Mouse (Mus musculus): ENCODE data around the gene Steap4. TPM values are rescaled to one million over a fixed set of nuclear protein-coding genes. Genes with fewer than 3 reads are reported as not detected.

Steap4 gene
- polyA plus RNA-seq, 1 experiment from 2014 or later: 0.26 TPM

DNA sequence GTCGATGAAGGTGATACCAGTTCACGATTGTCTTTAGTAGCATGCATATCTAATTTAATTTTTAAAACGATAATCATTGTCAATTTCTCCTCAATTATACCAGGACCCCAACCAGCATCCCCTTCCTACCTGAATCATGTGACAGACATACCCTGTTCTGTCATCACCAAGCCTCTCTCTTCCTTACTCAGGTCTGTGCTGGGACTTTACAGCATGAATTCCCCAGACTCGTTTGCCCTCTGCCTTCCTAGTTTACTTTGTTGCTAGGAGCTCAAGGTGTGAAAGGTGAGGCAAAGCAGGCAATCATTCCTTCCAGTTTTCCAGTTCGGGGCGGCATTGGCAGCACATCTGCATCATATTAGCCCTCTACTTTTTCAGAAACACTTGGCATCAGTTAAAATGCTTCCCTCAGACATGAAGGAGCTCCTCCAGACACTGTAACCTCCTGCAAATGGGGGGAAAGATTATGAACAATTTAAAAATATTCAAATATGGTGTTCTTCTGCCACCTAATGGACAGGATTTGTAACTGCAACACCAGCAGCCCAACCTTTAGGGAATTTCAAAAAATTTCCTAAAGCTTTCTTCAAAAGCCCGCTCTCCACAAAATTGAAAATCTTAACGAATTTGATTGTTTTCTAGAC is 36.3 kb downstream of the Steap4 start:
- Histone ChIP-seq H3K9me3 (no peaks in the 10 kb centered on the region), H3K4me3 (no peak overlapping the region), H3K4me2 (no peak overlapping the region), H3K27ac (no peak overlapping the region), H3K36me3 (no peaks in the 10 kb centered on the region), H3K27me3 (no peaks in the 10 kb centered on the region), H3K4me1 (replicated peaks) (peaks cover 3% of the 10 kb centered on the region), H3K9ac (no peak overlapping the region)
- WGBS: 59% methylated on average over 8 of the region's 8 CpGs
- ATAC-seq (ENCODE audit: low FRiP score): peak; percentile 57; the same call in 1 of the 2 replicates

DNA sequence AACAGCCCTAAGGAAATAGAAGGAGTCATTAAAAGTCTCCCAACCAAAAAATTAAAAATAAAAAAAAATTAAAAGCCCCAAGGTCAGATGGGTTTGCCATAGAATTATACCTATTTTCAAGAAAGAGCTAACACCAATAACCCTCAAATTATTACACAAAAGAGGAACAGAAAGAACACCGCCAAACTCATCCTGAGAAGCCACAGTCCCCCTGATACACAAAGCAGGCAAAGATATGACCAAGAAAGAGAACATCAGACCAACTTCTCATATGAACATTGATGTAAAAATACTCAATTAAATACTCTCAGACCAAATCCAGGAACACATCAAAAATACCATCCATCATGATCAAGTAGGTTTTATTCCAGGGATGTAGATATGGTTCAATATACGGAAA is 36.8 kb downstream of the Steap4 start:
- 93% methylated on average over 2 of the region's 2 CpGs for WGBS

DNA sequence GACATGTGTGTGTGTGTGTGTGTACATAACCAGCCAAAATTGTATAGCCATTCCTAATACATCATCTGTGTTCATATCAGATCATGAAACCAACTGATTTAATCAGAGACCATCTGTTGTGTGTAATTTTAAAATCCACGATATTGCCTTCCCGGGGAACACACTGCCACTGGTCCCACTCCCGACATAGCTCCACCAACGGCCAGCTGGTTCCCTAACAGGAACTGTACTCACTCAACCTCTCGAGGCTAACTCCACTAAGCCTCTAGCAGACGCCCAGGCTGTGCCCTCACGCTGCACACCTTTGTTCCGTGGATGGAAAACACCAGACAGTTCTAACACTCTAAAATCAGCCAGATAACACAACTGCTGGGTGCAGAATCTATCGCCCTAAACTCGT is 40.2 kb downstream of the Steap4 start:
- ATAC-seq (ENCODE audit: low FRiP score): no peak
- Histone ChIP-seq H3K27me3 (no peaks in the 10 kb centered on the region), H3K4me2 (no peak overlapping the region), H3K36me3 (no peaks in the 10 kb centered on the region), H3K9ac (no peak overlapping the region), H3K4me3 (no peak overlapping the region), H3K27ac (no peak overlapping the region), H3K4me1 (replicated peaks) (peaks cover 3% of the 10 kb centered on the region), H3K9me3 (no peaks in the 10 kb centered on the region)
- WGBS: 83% methylated on average over 10 of the region's 10 CpGs

More for the DNA sequence above, 36.8 kb downstream of the Steap4 start:
- Histone ChIP-seq H3K9ac (no peak overlapping the region), H3K27ac (no peak overlapping the region), H3K9me3 (no peaks in the 10 kb centered on the region), H3K4me3 (no peak overlapping the region), H3K4me1 (replicated peaks) (peaks cover 3% of the 10 kb centered on the region), H3K36me3 (no peaks in the 10 kb centered on the region), H3K27me3 (no peaks in the 10 kb centered on the region), H3K4me2 (no peak overlapping the region)
- no peak for ATAC-seq (ENCODE audit: low FRiP score)

DNA sequence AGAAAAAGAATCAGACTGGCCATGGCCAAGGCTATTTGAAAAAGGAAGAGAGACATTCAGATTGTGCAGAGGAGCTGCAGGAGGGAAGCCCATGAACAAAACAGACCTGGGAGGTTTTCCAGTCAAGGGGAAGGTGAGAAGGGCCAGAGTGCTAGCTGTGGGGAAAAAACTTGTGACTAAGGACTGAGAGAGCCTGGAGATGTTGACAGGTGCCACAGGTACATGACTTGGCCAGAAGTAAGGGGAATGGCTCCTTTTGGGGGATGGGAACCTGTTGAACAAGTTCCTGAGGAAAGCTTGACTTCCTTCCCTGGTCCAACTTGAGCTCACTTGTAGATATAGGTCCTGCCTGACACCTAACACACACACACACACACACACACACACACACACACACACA is 42.6 kb downstream of the Steap4 start:
- no peak for ATAC-seq (ENCODE audit: low FRiP score)
- no peak overlapping the region for H3K9ac ChIP-seq

DNA sequence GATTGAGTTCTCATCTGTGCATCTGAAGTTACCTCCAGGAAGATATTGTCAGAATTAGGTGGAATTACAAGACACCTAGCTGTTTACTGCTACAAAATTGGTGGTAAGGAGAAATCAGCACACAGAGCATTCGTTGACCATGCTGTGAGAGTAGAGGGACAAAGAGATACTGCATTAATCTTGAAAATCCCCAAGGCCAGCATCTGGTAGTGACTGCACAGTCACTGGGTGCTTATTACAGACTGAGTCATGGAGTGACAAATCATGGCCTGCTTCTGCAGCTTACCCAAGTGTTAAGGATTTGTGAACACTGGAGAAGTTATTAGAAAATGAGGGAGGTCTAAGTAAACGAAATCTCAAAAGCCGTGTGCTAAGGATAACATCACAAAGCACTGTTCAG is 53.0 kb downstream of the Steap4 start:
- Histone ChIP-seq H3K36me3 (no peaks in the 10 kb centered on the region), H3K27ac (no peak overlapping the region), H3K4me2 (no peak overlapping the region), H3K9me3 (peaks cover 5% of the 10 kb centered on the region; the same call in 1 of the 2 replicates), H3K27me3 (no peaks in the 10 kb centered on the region), H3K4me3 (no peak overlapping the region), H3K4me1 (replicated peaks) (no peaks in the 10 kb centered on the region), H3K9ac (no peak overlapping the region)
- WGBS: 78% methylated on average over 3 of the region's 3 CpGs
- no peak for ATAC-seq (ENCODE audit: low FRiP score)

More for the DNA sequence above, 42.6 kb downstream of the Steap4 start:
- H3K27me3 ChIP-seq: no peaks in the 10 kb centered on the region
- no peak overlapping the region for H3K4me3 ChIP-seq
- H3K36me3 ChIP-seq: no peaks in the 10 kb centered on the region
- H3K4me1 ChIP-seq (replicated peaks): no peaks in the 10 kb centered on the region
- no peak overlapping the region for H3K4me2 ChIP-seq
- H3K27ac ChIP-seq: no peak overlapping the region
- H3K9me3 ChIP-seq: no peaks in the 10 kb centered on the region

Other genes with a start within 250 kb of the Steap4 start
- 182 and 185 TPM in 2 replicates for gene Sri, start 85.6 kb downstream of the Steap4 start, polyA plus RNA-seq (2015; fragmentation: Nextera tagmentation; extraction: Ambion mirVana)

All from hindbrain, embryonic 13.5 days (tissue).